Mouse (Mus musculus) embryonic facial prominence, embryonic 15.5 days (tissue): ENCODE results near the gene Gm21830. TPM values are rescaled to one million over a fixed set of nuclear protein-coding genes. Genes with fewer than 3 reads are reported as not detected.
"Not testable (repeated sequence)": the region's sequence is repeated elsewhere in the genome, so short reads cannot be mapped to it uniquely, and the experiment has no call there.

ENCODE experiments used
- ATAC-seq: fragments of 200-750 bp; cut with Nextera tagmentation; 2 replicates; pipeline ENCODE4 v1.8.0; 2017; ENCODE audit warnings: low read depth, moderate TSS enrichment; ENCODE audit not compliant: insufficient number of reproducible peaks, low FRiP score, low TSS enrichment
- H3K27ac ChIP-seq: fragments of 300-500 bp; sonication (generic); replicated peaks from 2 replicates; pipeline ENCODE4 v1.5.1; 2015; ENCODE audit warnings: mild to moderate bottlenecking, inconsistent platforms
- H3K27me3 ChIP-seq: fragments of 300-500 bp; sonication (generic); 2 replicates; pipeline ENCODE4 v1.6.1; 2015; ENCODE audit warnings: inconsistent platforms
- H3K36me3 ChIP-seq: fragments of 300-500 bp; sonication (generic); 2 replicates; pipeline ENCODE4 v1.6.1; 2015; ENCODE audit warnings: mild to moderate bottlenecking, inconsistent platforms
- H3K4me1 ChIP-seq: fragments of 300-500 bp; sonication (generic); 2 replicates; pipeline ENCODE4 v1.6.1; 2015; ENCODE audit warnings: inconsistent platforms
- H3K4me2 ChIP-seq: fragments of 300-500 bp; sonication (generic); replicated peaks from 2 replicates; pipeline ENCODE4 v1.6.1; 2015; ENCODE audit warnings: mild to moderate bottlenecking, inconsistent platforms
- H3K4me3 ChIP-seq: fragments of 300-500 bp; sonication (generic); replicated peaks from 2 replicates; pipeline ENCODE4 v1.5.1; 2015; ENCODE audit warnings: mild to moderate bottlenecking, inconsistent platforms
- H3K9ac ChIP-seq: fragments of 300-500 bp; sonication (generic); 2 replicates; pipeline ENCODE4 v1.6.1; 2015; ENCODE audit warnings: inconsistent platforms
- H3K9me3 ChIP-seq: fragments of 300-500 bp; sonication (generic); replicated peaks from 2 replicates; pipeline ENCODE4 v1.6.1; 2016; ENCODE audit warnings: inconsistent platforms
- WGBS: fragments of 180-500 bp; shearing (Covaris S2); methylation state at CpG from one replicate; pipeline ENCODE4 v1.1.7; 2015; 5-methylcytosine and 5-hydroxymethylcytosine counted together
- polyA plus RNA-seq: library from polyadenylated mRNA; unstranded; fragments of >200 nt; fragmentation: Nextera tagmentation; extraction: Ambion mirVana; gene quantifications from 2 replicates; pipeline ENCODE4 v1.2.1, GENCODE M21; 2015

The Gm21830 gene
- polyA plus RNA-seq: not detected in 2 replicates

GRCm38 (mm10) chr2:67413425-67413824, at the start of gene Gm21830:
Gene Gm21830, plus strand, starts transcription at chr2:67413725.
- not testable (repeated sequence) for H3K36me3 ChIP-seq, H3K27me3 ChIP-seq, ATAC-seq, H3K4me1 ChIP-seq, H3K4me3 ChIP-seq, H3K9me3 ChIP-seq, H3K4me2 ChIP-seq, H3K27ac ChIP-seq, H3K9ac ChIP-seq
- WGBS: no CpG with 5 or more reads among the region's 1 CpGs

- Histone ChIP-seq H3K27me3 (no peaks in the 10 kb centered on the region), H3K27ac (no peak overlapping the region), H3K4me3 (no peak overlapping the region), H3K9ac (no peak overlapping the region), H3K4me1 (no peaks in the 10 kb centered on the region), H3K9me3 (no peaks in the 10 kb centered on the region), H3K4me2 (no peak overlapping the region), H3K36me3 (no peaks in the 10 kb centered on the region)
- ATAC-seq: no peak
- WGBS: 64% methylated on average over 2 of the region's 2 CpGs
Observed at GRCm38 (mm10) chr2:67364506-67364905, 49.0 kb upstream of the Gm21830 start.

- Histone ChIP-seq H3K4me1 (no peaks in the 10 kb centered on the region), H3K9ac (no peak overlapping the region), H3K27ac (no peak overlapping the region), H3K9me3 (no peaks in the 10 kb centered on the region), H3K4me3 (no peak overlapping the region), H3K27me3 (no peaks in the 10 kb centered on the region), H3K4me2 (no peak overlapping the region), H3K36me3 (no peaks in the 10 kb centered on the region)
- ATAC-seq: no peak
- 59% methylated on average over 3 of the region's 3 CpGs for WGBS
Observed at GRCm38 (mm10) chr2:67378504-67378903, 35.0 kb upstream of the Gm21830 start.

- H3K4me2 ChIP-seq: no peak overlapping the region
- no peaks in the 10 kb centered on the region for H3K27me3 ChIP-seq
- no peak for ATAC-seq
- no peaks in the 10 kb centered on the region for H3K4me1 ChIP-seq
- no peaks in the 10 kb centered on the region for H3K36me3 ChIP-seq
- H3K27ac ChIP-seq: no peak overlapping the region
- no peak overlapping the region for H3K9ac ChIP-seq
- no peak overlapping the region for H3K4me3 ChIP-seq
- no peaks in the 10 kb centered on the region for H3K9me3 ChIP-seq
Observed at GRCm38 (mm10) chr2:67420853-67421252, 7.3 kb downstream of the Gm21830 start.

- H3K4me2 ChIP-seq: no peak overlapping the region
- no peak overlapping the region for H3K27ac ChIP-seq
- WGBS: 88% methylated on average over 1 of the region's 1 CpGs
Observed at GRCm38 (mm10) chr2:67422799-67423198, 9.3 kb downstream of the Gm21830 start.

GRCm38 (mm10) chr2:67433081-67433480, 19.6 kb downstream of the Gm21830 start, which contains the start of gene Gm26727:
Gene Gm26727, minus strand, starts transcription at chr2:67433181.
- Histone ChIP-seq H3K27me3 (no peaks in the 10 kb centered on the region), H3K4me3 (no peak within 1 kb of the TSS), H3K36me3 (no peaks in the 10 kb centered on the region), H3K4me2 (no peak within 1 kb of the TSS), H3K9me3 (no peaks in the 10 kb centered on the region), H3K27ac (no peak within 1 kb of the TSS), H3K4me1 (no peaks in the 10 kb centered on the region), H3K9ac (no peak within 1 kb of the TSS)
- WGBS: 57% methylated on average over 2 of the region's 2 CpGs
- no peak for ATAC-seq

More at GRCm38 (mm10) chr2:67422799-67423198, 9.3 kb downstream of the Gm21830 start:
- Histone ChIP-seq H3K27me3 (no peaks in the 10 kb centered on the region), H3K4me1 (no peaks in the 10 kb centered on the region), H3K4me3 (no peak overlapping the region), H3K9ac (no peak overlapping the region), H3K9me3 (no peaks in the 10 kb centered on the region), H3K36me3 (no peaks in the 10 kb centered on the region)
- no peak for ATAC-seq

- H3K27me3 ChIP-seq: no peaks in the 10 kb centered on the region
- no peaks in the 10 kb centered on the region for H3K9me3 ChIP-seq
- no peak overlapping the region for H3K4me2 ChIP-seq
- H3K36me3 ChIP-seq: no peaks in the 10 kb centered on the region
- no peak for ATAC-seq
- WGBS: 85% methylated on average over 8 of the region's 8 CpGs
- H3K4me3 ChIP-seq: no peak overlapping the region
- H3K4me1 ChIP-seq: no peaks in the 10 kb centered on the region
- H3K9ac ChIP-seq: no peak overlapping the region
- no peak overlapping the region for H3K27ac ChIP-seq
Observed at GRCm38 (mm10) chr2:67438309-67438708, 24.8 kb downstream of the Gm21830 start.

- Histone ChIP-seq H3K4me1 (no peaks in the 10 kb centered on the region), H3K27ac (no peak within 1 kb of the TSS), H3K9me3 (no peaks in the 10 kb centered on the region), H3K27me3 (no peaks in the 10 kb centered on the region), H3K36me3 (no peaks in the 10 kb centered on the region), H3K9ac (no peak within 1 kb of the TSS), H3K4me2 (no peak within 1 kb of the TSS), H3K4me3 (no peak within 1 kb of the TSS)
- 70% methylated on average over 3 of the region's 3 CpGs for WGBS
- ATAC-seq: no peak
Observed at GRCm38 (mm10) chr2:67445780-67446179, 32.3 kb downstream of the Gm21830 start, which contains the start of gene Xirp2. Gene Xirp2, plus strand, starts transcription at chr2:67446002.

GRCm38 (mm10) chr2:67446772-67447171, 33.2 kb downstream of the Gm21830 start:
- H3K4me2 ChIP-seq: no peak overlapping the region
- WGBS: 65% methylated on average over 1 of the region's 1 CpGs
- H3K27ac ChIP-seq: no peak overlapping the region
- H3K9me3 ChIP-seq: no peaks in the 10 kb centered on the region
- no peaks in the 10 kb centered on the region for H3K27me3 ChIP-seq
- no peak overlapping the region for H3K9ac ChIP-seq
- H3K4me3 ChIP-seq: no peak overlapping the region
- no peaks in the 10 kb centered on the region for H3K36me3 ChIP-seq
- H3K4me1 ChIP-seq: no peaks in the 10 kb centered on the region
- ATAC-seq: no peak

GRCm38 (mm10) chr2:67447206-67447605, 33.7 kb downstream of the Gm21830 start:
- H3K4me3 ChIP-seq: peak overlapping the region; percentile 23
- H3K27ac ChIP-seq: no peak overlapping the region
- no peak overlapping the region for H3K9ac ChIP-seq
- ATAC-seq: no peak
- no peaks in the 10 kb centered on the region for H3K27me3 ChIP-seq
- no peaks in the 10 kb centered on the region for H3K36me3 ChIP-seq
- WGBS: 33% methylated on average over 12 of the region's 12 CpGs
- no peaks in the 10 kb centered on the region for H3K4me1 ChIP-seq
- peak overlapping the region; percentile 36 for H3K4me2 ChIP-seq
- no peaks in the 10 kb centered on the region for H3K9me3 ChIP-seq

- no peak overlapping the region for H3K4me2 ChIP-seq
- ATAC-seq: no peak
- 52% methylated on average over 3 of the region's 3 CpGs for WGBS
- H3K4me3 ChIP-seq: no peak overlapping the region
- H3K9me3 ChIP-seq: no peaks in the 10 kb centered on the region
- no peaks in the 10 kb centered on the region for H3K36me3 ChIP-seq
- no peaks in the 10 kb centered on the region for H3K4me1 ChIP-seq
- no peaks in the 10 kb centered on the region for H3K27me3 ChIP-seq
- no peak overlapping the region for H3K9ac ChIP-seq
- no peak overlapping the region for H3K27ac ChIP-seq
Observed at GRCm38 (mm10) chr2:67460857-67461256, 47.3 kb downstream of the Gm21830 start.

GRCm38 (mm10) chr2:67467036-67467435, 53.5 kb downstream of the Gm21830 start:
- Histone ChIP-seq H3K9ac (no peak overlapping the region), H3K36me3 (no peaks in the 10 kb centered on the region), H3K27ac (no peak overlapping the region), H3K4me2 (no peak overlapping the region), H3K4me1 (no peaks in the 10 kb centered on the region), H3K9me3 (no peaks in the 10 kb centered on the region), H3K4me3 (no peak overlapping the region), H3K27me3 (no peaks in the 10 kb centered on the region)
- no peak for ATAC-seq
- 86% methylated on average over 7 of the region's 7 CpGs for WGBS
